Mouse (Mus musculus) liver, adult 2 months (tissue): Measurements from ENCODE around the gene Tulp2. TPM values are rescaled to one million over a fixed set of nuclear protein-coding genes. Genes with fewer than 3 reads are reported as not detected.

Experiments used
- DNase-seq: peaks from one replicate; pipeline ENCODE4 v3.0.0-alpha.2; 2011; ENCODE audit warnings: low read depth, low spot score; ENCODE audit errors: extremely low read depth
- H3K27ac ChIP-seq: fragments of 200-500 bp; replicated peaks from 2 replicates; pipeline ENCODE4 v1.5.1; 2012; ENCODE audit warnings: low read depth, mild to moderate bottlenecking, control low read depth, inconsistent platforms, low read length; ENCODE audit not compliant: insufficient read depth
- H3K27me3 ChIP-seq: fragments of 200-500 bp; 2 replicates; pipeline ENCODE4 v1.6.1; 2012; ENCODE audit warnings: mild to moderate bottlenecking, moderate library complexity, low read length, inconsistent platforms; ENCODE audit not compliant: control insufficient read depth, insufficient read depth
- H3K36me3 ChIP-seq: fragments of 200-500 bp; 2 replicates; pipeline ENCODE4 v1.6.1; 2012; ENCODE audit warnings: low read length, inconsistent platforms; ENCODE audit not compliant: control insufficient read depth, insufficient read depth
- H3K4me1 ChIP-seq: fragments of 200-500 bp; 2 replicates; pipeline ENCODE4 v1.6.1; 2011; ENCODE audit warnings: low read length; ENCODE audit not compliant: control insufficient read depth, insufficient read depth
- H3K4me3 ChIP-seq: fragments of 200-500 bp; 2 replicates; pipeline ENCODE4 v1.5.1; 2011; ENCODE audit warnings: low read depth, mild to moderate bottlenecking, control low read depth, low read length, moderate library complexity; ENCODE audit not compliant: insufficient read depth
- H3K79me2 ChIP-seq: fragments of 200-500 bp; 2 replicates; pipeline ENCODE4 v1.6.1; 2012; ENCODE audit warnings: inconsistent platforms, mild to moderate bottlenecking, low read length, moderate library complexity; ENCODE audit not compliant: control insufficient read depth, insufficient read depth
- H3K9ac ChIP-seq: fragments of 200-500 bp; 2 replicates; pipeline ENCODE4 v1.6.1; 2012; ENCODE audit warnings: low read depth, mild to moderate bottlenecking, control low read depth, inconsistent platforms, low read length
- CTCF ChIP-seq: fragments of 200-500 bp; IDR thresholded peaks from 2 replicates; pipeline ENCODE4 v1.5.1; 2011; ENCODE audit warnings: low read depth, low read length, control low read depth
- POLR2A ChIP-seq: fragments of 200-500 bp; IDR thresholded peaks from 2 replicates; pipeline ENCODE4 v1.6.1; 2011; ENCODE audit warnings: low read length, control low read depth; ENCODE audit not compliant: insufficient read depth; ENCODE audit errors: extremely low read depth
- WGBS: fragments of 180-500 bp; shearing (Covaris S2); methylation state at CpG from one replicate; pipeline ENCODE4 v1.1.7; 2018; 5-methylcytosine and 5-hydroxymethylcytosine counted together
- polyA plus RNA-seq: library from polyadenylated mRNA; depleted of rRNA; stranded (reverse); fragments of >200 nt; gene quantifications from 2 replicates; pipeline ENCODE4 v1.2.3, GENCODE M21; 2012
- total RNA-seq: library from RNA; depleted of rRNA; stranded (reverse); fragments of >200 nt; gene quantifications from 2 replicates; pipeline ENCODE4 v1.2.3, GENCODE M21; 2014

The Tulp2 gene
- total and polyA plus RNA-seq, 2 experiments: 0.18 to 0.31 TPM

DNA sequence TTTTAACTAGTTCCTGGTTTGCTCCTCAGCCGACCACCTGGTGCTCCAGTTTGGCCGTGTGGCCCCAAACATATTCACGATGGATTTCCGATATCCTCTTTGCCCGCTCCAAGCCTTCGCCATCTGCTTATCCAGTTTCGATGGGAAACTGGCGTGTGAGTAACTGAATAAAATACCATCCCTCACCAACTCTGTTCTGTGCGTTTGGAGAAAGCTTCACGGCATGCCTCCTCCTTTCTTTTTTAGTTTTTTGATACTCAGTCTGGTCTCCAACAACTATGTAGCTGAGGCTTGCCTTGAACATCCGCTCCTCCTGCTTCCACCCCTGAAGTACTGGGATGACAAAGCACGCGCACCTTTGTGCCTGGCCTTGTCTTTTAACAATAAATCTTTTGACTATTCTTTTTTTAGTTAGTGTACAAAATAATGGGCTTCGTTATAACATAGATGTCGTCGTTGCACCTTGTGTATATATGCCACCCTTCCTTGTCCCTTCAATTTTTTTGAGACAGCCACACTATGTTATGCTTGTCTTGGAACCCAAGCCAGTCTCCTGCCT, 40.6 kb downstream of the Tulp2 start:
- WGBS: 63% methylated on average over 16 of the region's 16 CpGs
- Histone ChIP-seq H3K36me3 (peaks cover 3% of the 10 kb centered on the region; the same call in 1 of the 2 replicates), H3K27me3 (no peaks in the 10 kb centered on the region), H3K4me1 (peaks cover 11% of the 10 kb centered on the region), H3K9ac (no peak overlapping the region), H3K79me2 (peaks cover 8% of the 10 kb centered on the region), H3K27ac (no peak overlapping the region; the same call in 1 of the 2 replicates), H3K4me3 (no peak overlapping the region)
- no peak for DNase-seq
- TF ChIP-seq CTCF (no peak), POLR2A (no peak)

DNA sequence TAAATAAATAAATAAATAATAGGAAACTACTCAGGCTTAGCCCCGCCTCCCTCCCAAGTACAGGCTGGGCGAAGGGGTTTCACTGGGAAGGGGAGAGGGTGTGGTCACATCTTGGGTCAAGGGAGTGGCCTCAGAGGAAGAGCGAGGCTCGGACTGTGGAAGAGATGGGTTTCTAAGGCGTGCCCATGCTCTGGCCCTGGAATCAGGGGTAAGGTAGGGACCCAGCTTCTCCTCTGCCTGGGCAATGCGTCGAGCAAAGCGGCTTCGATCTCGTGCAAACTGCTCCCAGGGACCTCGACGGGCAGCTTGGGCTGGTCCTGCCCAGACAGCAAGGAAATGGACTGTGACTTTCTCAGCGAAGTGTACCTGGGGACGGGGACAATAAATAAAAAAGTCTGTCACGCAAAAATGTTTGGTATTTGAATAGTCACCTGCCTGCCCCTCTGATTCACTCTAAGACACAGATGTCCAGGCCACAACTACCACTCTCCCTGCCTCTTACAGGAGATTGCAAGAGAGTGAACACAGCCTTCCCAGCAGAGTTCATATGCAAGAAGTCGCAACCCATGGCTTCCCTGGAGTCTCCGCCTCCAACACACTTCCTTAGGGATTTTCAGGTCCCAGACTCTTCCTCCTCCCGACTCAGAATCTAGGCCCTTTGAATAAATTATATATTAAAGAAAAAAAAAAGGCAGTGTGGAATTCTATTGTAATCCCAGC, 41.4 kb downstream of the Tulp2 start:
- DNase-seq: no peak
- peaks cover 8% of the 10 kb centered on the region for H3K79me2 ChIP-seq
- 0 out of 2 replicates have a peak overlapping the region, but pooled peaks have one; percentile 4 for H3K27ac ChIP-seq
- no peak for TF ChIP-seq POLR2A
- TF ChIP-seq CTCF: no peak
- H3K4me1 ChIP-seq: peaks cover 11% of the 10 kb centered on the region
- WGBS: 78% methylated on average over 18 of the region's 18 CpGs
- no peaks in the 10 kb centered on the region for H3K27me3 ChIP-seq
- H3K4me3 ChIP-seq: peak overlapping the region; percentile 19; the same call in 1 of the 2 replicates
- no peak overlapping the region for H3K9ac ChIP-seq
- peaks cover 3% of the 10 kb centered on the region; the same call in 1 of the 2 replicates for H3K36me3 ChIP-seq

DNA sequence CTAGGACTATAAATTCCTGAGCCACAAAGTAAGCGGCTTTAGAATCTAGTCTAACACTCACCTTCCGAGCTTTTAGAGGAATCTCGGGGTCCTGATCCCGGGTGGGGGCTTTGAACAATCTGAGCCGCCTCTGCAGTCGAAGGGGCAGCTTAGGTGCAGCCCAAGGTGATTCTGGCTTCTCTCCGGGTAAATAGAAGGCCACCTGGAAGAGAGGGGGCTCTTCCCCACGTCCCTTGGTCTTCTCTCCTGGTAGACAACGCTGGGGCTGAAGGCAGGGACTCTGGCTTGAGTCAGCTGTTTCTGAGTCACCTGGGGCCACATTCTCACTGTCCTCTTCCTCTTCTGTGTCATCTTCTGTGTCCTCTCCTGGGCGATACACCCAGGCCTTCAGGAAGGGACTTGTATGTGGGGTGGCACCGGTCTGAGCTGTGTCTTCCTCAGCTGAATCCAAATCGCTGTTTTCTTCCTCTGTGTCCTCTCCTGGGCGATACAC, 42.0 kb downstream of the Tulp2 start:
- Histone ChIP-seq H3K9ac (peak overlapping the region; percentile 16), H3K27me3 (no peaks in the 10 kb centered on the region), H3K27ac (peak overlapping the region; percentile 51), H3K4me3 (no peak overlapping the region; the same call in 1 of the 2 replicates), H3K4me1 (peaks cover 11% of the 10 kb centered on the region), H3K36me3 (peaks cover 3% of the 10 kb centered on the region; the same call in 1 of the 2 replicates), H3K79me2 (peaks cover 8% of the 10 kb centered on the region)
- no peak for DNase-seq
- WGBS: 71% methylated on average over 13 of the region's 13 CpGs
- TF ChIP-seq CTCF: no peak
- no peak for TF ChIP-seq POLR2A

DNA sequence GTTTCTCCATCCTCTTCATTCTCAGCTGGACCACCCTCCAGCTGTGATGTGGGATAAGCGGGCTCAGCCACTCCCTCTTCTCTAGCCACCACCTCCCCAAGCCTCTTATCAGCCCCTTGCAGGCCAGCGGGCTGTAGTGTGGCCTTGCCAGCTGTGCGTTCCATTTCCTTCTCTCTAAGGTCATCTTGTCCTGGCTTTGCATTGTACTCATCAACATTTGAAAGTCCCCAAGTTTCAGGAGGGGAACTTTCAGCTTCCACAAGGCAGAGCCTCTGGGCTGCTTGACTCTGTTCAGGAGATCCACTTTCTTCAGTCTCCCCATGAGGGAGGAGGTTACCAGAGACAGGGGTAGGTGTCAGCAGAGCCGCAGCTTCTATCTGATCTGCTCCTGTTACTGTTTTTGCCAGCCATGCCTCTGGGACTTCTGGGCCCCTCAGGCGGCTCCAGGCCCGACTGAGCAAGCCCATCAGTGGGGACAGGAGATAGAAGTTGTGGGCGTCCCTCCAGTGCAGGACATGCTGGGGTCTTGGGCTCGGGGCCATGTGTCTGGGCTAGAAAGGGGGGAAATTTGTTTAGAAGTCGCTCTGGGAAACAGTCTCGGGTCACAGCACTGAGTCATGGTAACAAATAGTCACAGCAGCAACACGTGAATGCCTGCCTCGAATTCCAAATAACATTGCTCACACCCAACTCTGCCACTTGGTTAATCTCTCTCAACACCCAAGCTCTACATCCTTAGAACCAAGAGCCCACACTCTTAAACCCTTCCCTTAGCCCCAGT, 43.4 kb downstream of the Tulp2 start:
- 12% methylated on average over 12 of the region's 12 CpGs for WGBS
- peak; percentile 46 for DNase-seq
- Histone ChIP-seq H3K36me3 (peaks cover 3% of the 10 kb centered on the region; the same call in 1 of the 2 replicates), H3K79me2 (peaks cover 8% of the 10 kb centered on the region), H3K4me1 (peaks cover 11% of the 10 kb centered on the region), H3K9ac (peak overlapping the region; percentile 92), H3K27me3 (no peaks in the 10 kb centered on the region), H3K4me3 (peak overlapping the region; percentile 86), H3K27ac (peak overlapping the region; percentile 90)
- no peak for TF ChIP-seq POLR2A
- no peak for TF ChIP-seq CTCF

DNA sequence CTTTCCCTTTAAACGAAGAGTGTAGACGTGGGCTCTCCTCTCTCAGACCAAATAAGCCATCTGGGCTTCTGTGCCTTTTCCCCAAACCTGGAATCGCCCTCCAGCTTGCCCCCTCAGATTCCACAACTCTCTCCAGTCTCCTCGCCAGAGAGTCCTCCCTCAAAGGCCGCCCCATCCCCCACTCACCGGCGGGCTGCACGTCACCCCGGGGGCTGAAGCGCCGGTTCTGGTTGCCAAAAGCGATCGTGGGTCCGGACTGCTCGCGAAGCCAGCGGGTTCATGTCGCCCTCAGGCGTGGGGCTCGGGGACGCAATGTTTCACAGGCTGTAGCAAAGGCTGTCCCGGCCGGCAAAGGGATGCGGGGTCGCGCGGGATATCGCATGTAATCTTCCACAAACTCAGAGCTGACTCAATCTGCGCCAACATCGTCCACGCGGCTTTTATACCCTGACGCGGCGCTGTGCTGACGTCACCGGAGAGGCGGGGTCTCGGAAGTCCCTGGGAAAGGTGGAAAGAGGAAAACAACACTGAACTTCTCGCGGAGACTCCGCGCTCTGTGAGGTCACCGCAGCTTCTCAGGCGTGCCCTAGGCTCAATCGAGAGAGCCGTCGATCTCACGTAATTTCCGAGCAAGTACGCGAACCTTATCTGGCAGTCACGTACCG, 44.3 kb downstream of the Tulp2 start, which contains the start of the genes Ppp1r15a and Plekha4:
Gene Ppp1r15a (minus strand): TSS at position 460 of the 665 bp plus-strand sequence.
Gene Plekha4 (plus strand): TSS at position 522 of the 665 bp plus-strand sequence.
- under 1% methylated on average over 54 of the region's 54 CpGs for WGBS
- TF ChIP-seq CTCF: no peak
- peak; percentile 95 for TF ChIP-seq POLR2A
- Histone ChIP-seq H3K27me3 (no peaks in the 10 kb centered on the region), H3K79me2 (peaks cover 8% of the 10 kb centered on the region), H3K27ac (peak within 1 kb of the TSS; percentile 90), H3K4me1 (peaks cover 11% of the 10 kb centered on the region), H3K9ac (peak within 1 kb of the TSS; percentile 92), H3K36me3 (peaks cover 3% of the 10 kb centered on the region; the same call in 1 of the 2 replicates), H3K4me3 (peak within 1 kb of the TSS; percentile 86)
- DNase-seq: peak; percentile 90
